Mouse (Mus musculus) lung, adult 2 months (tissue): Measurements from ENCODE around the gene Zfp609.

Source experiments
- CTCF ChIP-seq: fragments of 200-500 bp; IDR thresholded peaks from 2 replicates; pipeline ENCODE4 v1.5.1; 2011; ENCODE audit warnings: mild to moderate bottlenecking, low read length, control low read depth; ENCODE audit not compliant: insufficient read depth
- POLR2A ChIP-seq: fragments of 200-500 bp; IDR thresholded peaks from 2 replicates; pipeline ENCODE4 v1.6.1; 2011; ENCODE audit warnings: low read depth, mild to moderate bottlenecking, control low read depth, low read length, borderline replicate concordance; ENCODE audit errors: extremely low read depth

- TF ChIP-seq CTCF (no peak), POLR2A (no peak)
Measured at GRCm38 (mm10) chr9:65724471-65725290, 102.7 kb downstream of the Zfp609 start.
